ENCODE assay signal across 9 mouse cellular contexts in genomic region chr8:117561735-117562361, GRCm38 (mm10).
A peak's percentile ranks its signal among the peaks of the same experiment; 100 is the strongest.
DNase-seq lines count a peak whose midpoint lies in the region; ATAC-seq and TF ChIP-seq lines count a peak whose summit lies in the region.
"Had no signal": no experiment of that assay in that cellular context is flagged by ENCODE, and none has a peak within 500 bp of the region (broad histone marks: within the 10 kb centered on the region; RNA-seq: fewer than 3 reads in every experiment).

No protein-coding gene starts in this region.

- no peak for TF ChIP-seq CTCF in heart, postnatal 0 days (IDR thresholded peaks at IDR 0.05; ENCODE audit: low read depth)

- H3K27me3 ChIP-seq in heart, postnatal 0 days (ENCODE audit: control insufficient read depth, insufficient read depth, low read length) = no peaks in the 10 kb centered on the region
- peaks cover 23% of the 10 kb centered on the region for H3K27me3 ChIP-seq in hindbrain, embryonic 10.5 days (ENCODE audit: insufficient read depth, poor library complexity, severe bottlenecking)
- H3K27me3 ChIP-seq in limb, embryonic 13.5 days = peaks cover 20% of the 10 kb centered on the region; the same call in 1 of the 2 replicates
- no peaks in the 10 kb centered on the region for H3K27me3 ChIP-seq in neural tube, embryonic 15.5 days (replicated peaks)

- H3K4me3 ChIP-seq in heart, postnatal 0 days (ENCODE audit: low read depth, low read length) = no peak overlapping the region
- H3K4me3 ChIP-seq in hindbrain, embryonic 10.5 days = peak overlapping the region; percentile 29
- H3K4me3 ChIP-seq in limb, embryonic 13.5 days = peak overlapping the region; percentile 24
- H3K4me3 ChIP-seq in neural tube, embryonic 15.5 days (replicated peaks) = no peak overlapping the region
- H3K4me3 ChIP-seq: erythroblast, embryonic 14.5 days had no signal

- no peak for DNase-seq in heart, postnatal 0 days (ENCODE audit: low spot score)
- no peak for DNase-seq in heart, adult 8-10 months (ENCODE audit: low spot score)
- no peak for DNase-seq in hindbrain, embryonic 10.5 days (ENCODE audit: low spot score)
- DNase-seq in left cerebral cortex, postnatal 25 days (ENCODE audit: low spot score in 2 of 2) = no peak
- DNase-seq in gastrocnemius, postnatal 10 days = no peak
- no peak for DNase-seq in heart, postnatal 4 days

- H3K4me1 ChIP-seq in heart, postnatal 0 days (ENCODE audit: control insufficient read depth, insufficient read depth) = no peaks in the 10 kb centered on the region
- H3K4me1 ChIP-seq in hindbrain, embryonic 10.5 days (replicated peaks) = peaks cover 11% of the 10 kb centered on the region
- peaks cover 12% of the 10 kb centered on the region for H3K4me1 ChIP-seq in limb, embryonic 13.5 days
- 0 out of 2 replicates have a peak, but pooled peaks cover 3% of the 10 kb centered on the region for H3K4me1 ChIP-seq in neural tube, embryonic 15.5 days

- no peak for ATAC-seq in heart, postnatal 0 days (ENCODE audit: insufficient read depth, low read depth)
- ATAC-seq in limb, embryonic 13.5 days (ENCODE audit: low FRiP score, low read depth) = peak; percentile 36; the same call in 1 of the 2 replicates
- ATAC-seq in neural tube, embryonic 15.5 days (ENCODE audit: low FRiP score) = no peak

- peak overlapping the region; percentile 13; the same call in 1 of the 2 replicates for H3K4me2 ChIP-seq in heart, postnatal 0 days (ENCODE audit: low read depth, low read length)
- peak overlapping the region; percentile 58 for H3K4me2 ChIP-seq in limb, embryonic 13.5 days (replicated peaks)
- H3K4me2 ChIP-seq in neural tube, embryonic 15.5 days = peak overlapping the region; percentile 42

- no peak overlapping the region for H3K9ac ChIP-seq in heart, postnatal 0 days (replicated peaks; ENCODE audit: low read depth, low read length)
- no peak overlapping the region; the same call in 1 of the 2 replicates for H3K9ac ChIP-seq in limb, embryonic 13.5 days
- H3K9ac ChIP-seq in neural tube, embryonic 15.5 days (replicated peaks) = no peak overlapping the region

- H3K27ac ChIP-seq in heart, postnatal 0 days (ENCODE audit: low read depth) = no peak overlapping the region
- H3K27ac ChIP-seq in hindbrain, embryonic 10.5 days = no peak overlapping the region
- no peak overlapping the region for H3K27ac ChIP-seq in limb, embryonic 13.5 days
- H3K27ac ChIP-seq in neural tube, embryonic 15.5 days (replicated peaks) = no peak overlapping the region

- no peak for TF ChIP-seq EP300 in heart, postnatal 0 days (IDR thresholded peaks at IDR 0.05; ENCODE audit: low read depth)

- H3K9me3 ChIP-seq in heart, postnatal 0 days (replicated peaks; ENCODE audit: control insufficient read depth, low read length) = no peaks in the 10 kb centered on the region
- H3K9me3 ChIP-seq in hindbrain, embryonic 10.5 days = no peaks in the 10 kb centered on the region
- no peaks in the 10 kb centered on the region for H3K9me3 ChIP-seq in limb, embryonic 13.5 days
- no peaks in the 10 kb centered on the region for H3K9me3 ChIP-seq in neural tube, embryonic 15.5 days (replicated peaks)

- intact Hi-C loops in left cerebral cortex, postnatal 25 days (cut with DNase I) = loop anchor here (10.0 kb wide), 1 partner anchor 337 kb away; no protein-coding TSS in a partner anchor

- no peaks in the 10 kb centered on the region for H3K36me3 ChIP-seq in heart, postnatal 0 days (replicated peaks; ENCODE audit: control insufficient read depth, insufficient read depth, low read length)
- no peaks in the 10 kb centered on the region for H3K36me3 ChIP-seq in hindbrain, embryonic 10.5 days
- H3K36me3 ChIP-seq in limb, embryonic 13.5 days = no peaks in the 10 kb centered on the region
- H3K36me3 ChIP-seq in neural tube, embryonic 15.5 days = no peaks in the 10 kb centered on the region

- WGBS in heart, postnatal 0 days = 24% methylated on average over 17 of the region's 17 CpGs
- 22% methylated on average over 17 of the region's 17 CpGs for WGBS in hindbrain, embryonic 10.5 days
- WGBS in limb, embryonic 13.5 days = 9% methylated on average over 17 of the region's 17 CpGs
- WGBS in neural tube, embryonic 15.5 days = 24% methylated on average over 17 of the region's 17 CpGs

Comparison
In these comparisons a context has a peak if more than half of its experiments do, and no peak if none do; other contexts are left out.
1. H3K4me3 ChIP-seq: peak in hindbrain, embryonic 10.5 days (single experiment) and limb, embryonic 13.5 days (single experiment); none in heart, postnatal 0 days (single experiment) and neural tube, embryonic 15.5 days (single experiment).
2. Peak in every context shown above with its lines, with median percentiles within 50 percentile points of each other: H3K4me2 ChIP-seq.